Mouse (Mus musculus) C2C12 (cell line): ENCODE results near the gene Rita1.

Experiments
- CTCF ChIP-seq: IDR thresholded peaks from one replicate; pipeline ENCODE4 v1.5.1; 2011; ENCODE audit not compliant: control insufficient read depth, insufficient read depth, insufficient read length
- MAX ChIP-seq: IDR thresholded peaks from one replicate; pipeline ENCODE4 v1.6.1; 2011; ENCODE audit warnings: mild to moderate bottlenecking, control low read depth

DNA sequence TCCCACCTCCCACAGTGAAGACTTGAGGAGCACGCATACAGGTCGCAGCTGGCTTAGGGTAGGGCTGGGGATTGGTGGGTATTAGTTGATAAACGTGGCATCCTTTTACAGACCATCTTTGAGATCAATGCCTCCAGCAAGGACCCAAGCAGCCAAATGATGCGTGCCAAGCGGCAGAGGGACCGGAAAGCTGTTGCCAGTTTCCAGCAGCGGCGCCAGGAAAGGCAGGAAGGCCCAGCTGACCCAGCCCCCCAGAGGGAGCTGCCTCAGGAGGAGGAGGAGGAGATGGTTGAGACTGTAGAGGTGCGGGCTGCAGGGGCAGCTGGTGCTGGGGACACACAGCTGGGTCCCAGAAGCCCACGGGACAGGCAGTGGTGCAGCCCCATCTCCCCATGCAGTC lies 12.0 kb upstream of the Rita1 start:
- TF ChIP-seq CTCF (no peak), MAX (no peak)
